Mouse (Mus musculus): ENCODE measurements around the gene Ppp1r9a.

DNA sequence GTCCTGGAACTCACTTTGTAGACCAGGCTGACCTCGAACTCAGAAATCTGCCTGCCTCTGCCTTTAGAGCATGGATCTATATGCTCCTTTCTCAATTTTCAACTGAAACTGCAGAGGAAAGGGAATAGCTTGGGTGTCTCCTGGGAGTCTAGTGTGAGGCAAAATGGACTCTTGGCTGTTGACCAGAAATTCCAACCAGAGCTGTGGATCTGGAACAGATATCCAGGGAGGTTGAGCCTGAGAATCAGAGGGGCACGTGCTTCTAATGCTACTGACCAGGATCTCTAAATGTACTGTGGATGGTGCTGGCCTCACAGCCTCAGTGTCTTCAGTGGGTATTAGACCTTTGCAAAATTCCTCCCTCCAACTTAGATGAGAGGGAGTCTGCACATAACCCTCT is 247.2 kb downstream of the Ppp1r9a start:
- no peak for TF ChIP-seq EP300 (IDR thresholded peaks at IDR 0.05; ENCODE audit: low read length)
- no peak for TF ChIP-seq NRF1 (IDR thresholded peaks at IDR 0.05; ENCODE audit: low read depth, low read length)
- no peak for TF ChIP-seq CTCF (conservative IDR thresholded peaks at IDR 0.05 in 1 of 2, IDR thresholded peaks at IDR 0.05 in 1 of 2; ENCODE audit: low read depth in 2 of 2, low read length in 2 of 2)
- no peak for TF ChIP-seq ZKSCAN1 (IDR thresholded peaks at IDR 0.05; ENCODE audit: borderline replicate concordance, low read depth, low read length)
- no peak for TF ChIP-seq ELF1 (IDR thresholded peaks at IDR 0.05; ENCODE audit: low read depth, low read length)
- no peak for TF ChIP-seq PAX5 (IDR thresholded peaks at IDR 0.05; ENCODE audit: low read length)
- TF ChIP-seq GABPA (IDR thresholded peaks at IDR 0.05; ENCODE audit: insufficient replicate concordance, low read depth, low read length), result no peak
- TF ChIP-seq TCF12 (IDR thresholded peaks at IDR 0.05; ENCODE audit: low read depth, low read length), result no peak
- no peak for TF ChIP-seq MEF2A (IDR thresholded peaks at IDR 0.05; ENCODE audit: borderline replicate concordance, low read depth, low read length)
- no peak for TF ChIP-seq HCFC1 (IDR thresholded peaks at IDR 0.05; ENCODE audit: low read depth, low read length)
- TF ChIP-seq POLR2A (IDR thresholded peaks at IDR 0.05; ENCODE audit: low read depth, low read length), result no peak
- no peak for TF ChIP-seq JUN (IDR thresholded peaks at IDR 0.05; ENCODE audit: insufficient read depth, low read depth, low read length)

Data from CH12.LX (cell line).